Mouse (Mus musculus): ENCODE data around the gene Il12rb2. TPM values are rescaled to one million over a fixed set of nuclear protein-coding genes. Genes with fewer than 3 reads are reported as not detected.
A peak's percentile ranks its signal among the peaks of the same experiment; 100 is the strongest.

Il12rb2 gene
- total and polyA plus RNA-seq, 3 experiments: 0.11 to 0.19 TPM; not detected in 1

DNA sequence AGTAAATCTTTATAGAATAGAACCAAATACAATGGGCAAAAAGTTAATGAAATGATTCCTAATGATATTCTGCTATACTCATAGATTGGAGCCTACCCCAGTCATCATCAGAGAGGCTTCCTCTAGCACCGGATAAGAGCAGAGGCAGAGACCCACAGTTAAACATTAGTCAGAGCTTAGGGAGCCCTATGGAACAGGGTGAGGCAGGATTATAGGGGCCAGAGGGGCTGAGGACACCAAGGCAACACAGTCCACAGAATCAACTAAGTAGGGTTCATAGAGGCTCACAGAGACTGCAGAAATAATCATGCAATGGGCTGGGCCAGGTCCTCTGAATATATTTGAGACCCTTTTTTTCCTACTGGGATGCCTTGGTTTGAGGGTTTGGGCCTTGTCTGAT is 61.3 kb downstream of the Il12rb2 start:
- Histone ChIP-seq H3K9me3 (replicated peaks; ENCODE audit: insufficient read depth, low read length) (no peaks in the 10 kb centered on the region), H3K27me3 (ENCODE audit: control insufficient read depth in 1 of 2, insufficient read depth in 2 of 2, low read length in 2 of 2) (no peaks in the 10 kb centered on the region), H3K27ac (ENCODE audit: control insufficient read depth, low read depth, low read length) (no peak overlapping the region), H3K79me2 (ENCODE audit: control insufficient read depth, insufficient read depth, low read length, poor library complexity) (no peaks in the 10 kb centered on the region), H3K36me3 (ENCODE audit: control insufficient read depth in 1 of 2, insufficient read depth in 2 of 2, low read length in 2 of 2) (peaks cover 0 to 5% of the 10 kb centered on the region in 2 experiments; a peak in 2 of 4 replicates), H3K9ac (ENCODE audit: control insufficient read depth, low read depth, low read length, poor library complexity, severe bottlenecking) (no peak overlapping the region), H3K4me3 (ENCODE audit: control insufficient read depth in 1 of 2, insufficient read depth in 1 of 2, low read depth in 2 of 2, low read length in 2 of 2) (no peak overlapping the region), H3K4me1 (ENCODE audit: control insufficient read depth in 1 of 2, insufficient read depth in 2 of 2, low read length in 2 of 2) (peaks cover 2% of the 10 kb centered on the region in 2 experiments; a peak in 3 of 4 replicates)
- no peak for TF ChIP-seq TAL1 (IDR thresholded peaks at IDR 0.05; ENCODE audit: low read length)
- DNase-seq (ENCODE audit: low read depth, low spot score): no peak

DNA sequence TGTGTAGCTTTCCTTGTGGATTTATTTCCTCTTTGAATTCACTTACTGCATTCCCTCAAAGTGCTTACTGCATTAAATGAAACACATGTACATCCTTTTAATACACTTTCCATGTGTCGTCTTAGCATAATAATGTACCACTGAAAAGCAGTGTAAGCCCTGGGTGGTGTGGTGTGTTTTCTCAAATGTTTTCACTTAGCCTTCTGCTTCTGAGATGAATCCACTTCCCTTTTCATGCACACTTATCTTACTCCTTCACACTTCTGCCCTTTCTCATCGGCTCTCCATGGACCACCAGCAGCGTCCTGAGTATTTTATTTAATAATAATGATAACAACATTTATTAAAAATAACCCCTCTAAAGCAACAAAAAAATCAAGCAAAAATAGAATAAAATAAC is 66.2 kb downstream of the Il12rb2 start:
- Histone ChIP-seq H3K9ac (ENCODE audit: control insufficient read depth, low read depth, low read length, poor library complexity, severe bottlenecking) (peak overlapping the region; percentile 54), H3K79me2 (ENCODE audit: control insufficient read depth, insufficient read depth, low read length, poor library complexity) (no peaks in the 10 kb centered on the region), H3K4me3 (ENCODE audit: control insufficient read depth in 1 of 2, insufficient read depth in 1 of 2, low read depth in 2 of 2, low read length in 2 of 2) (peak overlapping the region; percentile 36 to 45; a peak in 3 of 4 replicates), H3K36me3 (ENCODE audit: control insufficient read depth in 1 of 2, insufficient read depth in 2 of 2, low read length in 2 of 2) (peaks cover 0 to 9% of the 10 kb centered on the region in 2 experiments; a peak in 2 of 4 replicates), H3K27ac (ENCODE audit: control insufficient read depth, low read depth, low read length) (peak overlapping the region; percentile 73), H3K27me3 (ENCODE audit: control insufficient read depth in 1 of 2, insufficient read depth in 2 of 2, low read length in 2 of 2) (no peaks in the 10 kb centered on the region), H3K4me1 (ENCODE audit: control insufficient read depth in 1 of 2, insufficient read depth in 2 of 2, low read length in 2 of 2) (peaks cover 4 to 8% of the 10 kb centered on the region in 2 experiments), H3K9me3 (replicated peaks; ENCODE audit: insufficient read depth, low read length) (no peaks in the 10 kb centered on the region)
- DNase-seq (ENCODE audit: low read depth, low spot score): peak; percentile 79
- TF ChIP-seq MAX (IDR thresholded peaks at IDR 0.05; ENCODE audit: low read length) (peak; percentile 61; the same call in 1 of the 2 replicates), SIN3A (IDR thresholded peaks at IDR 0.05; ENCODE audit: low read length) (peak; percentile 32; the same call in 1 of the 2 replicates), RCOR1 (IDR thresholded peaks at IDR 0.05; ENCODE audit: low read depth, low read length) (peak; percentile 48; the same call in 1 of the 2 replicates), GATA1 (IDR thresholded peaks at IDR 0.05; ENCODE audit: low read depth, low read length) (peak; percentile 84), MYC (IDR thresholded peaks at IDR 0.05; ENCODE audit: low read depth, low read length) (peak; percentile 63), ETS1 (IDR thresholded peaks at IDR 0.05; ENCODE audit: low read depth, low read length) (peak; percentile 45; the same call in 1 of the 2 replicates), TAL1 (IDR thresholded peaks at IDR 0.05; ENCODE audit: low read length) (peak; percentile 51), ELF1 (IDR thresholded peaks at IDR 0.05; ENCODE audit: low read depth, low read length) (no peak), POLR2A (IDR thresholded peaks at IDR 0.05; ENCODE audit: control insufficient read depth in 1 of 2, insufficient read depth in 1 of 2, low read depth in 1 of 2, low read length in 2 of 2, poor library complexity in 1 of 2) (no peak), ZKSCAN1 (IDR thresholded peaks at IDR 0.05; ENCODE audit: low read depth, low read length) (no peak), EP300 (IDR thresholded peaks at IDR 0.05; ENCODE audit: low read depth in 1 of 2, low read length in 2 of 2) (peak; percentile 72 to 91), RAD21 (IDR thresholded peaks at IDR 0.05; ENCODE audit: low read depth, low read length) (no peak), TCF12 (IDR thresholded peaks at IDR 0.05; ENCODE audit: low read depth, low read length) (peak; percentile 75), USF1 (IDR thresholded peaks at IDR 0.05; ENCODE audit: low read depth, low read length) (no peak), POLR2AphosphoS5 (IDR thresholded peaks at IDR 0.05; ENCODE audit: borderline replicate concordance, low read depth, low read length) (no peak)

Data from MEL (cell line).